Mouse (Mus musculus) limb, embryonic 13.5 days (tissue): ENCODE measurements around the gene Smarcb1. TPM values are rescaled to one million over a fixed set of nuclear protein-coding genes. Genes with fewer than 3 reads are reported as not detected.

Source experiments
- ATAC-seq: fragments of 200-750 bp; cut with Nextera tagmentation; 2 replicates; pipeline ENCODE4 v1.8.0; 2017; ENCODE audit warnings: low read depth, moderate number of reproducible peaks, moderate TSS enrichment; ENCODE audit not compliant: low FRiP score
- H3K27ac ChIP-seq: fragments of 300-500 bp; sonication (generic); 2 replicates; pipeline ENCODE4 v1.5.1; 2015; ENCODE audit warnings: inconsistent platforms, mild to moderate bottlenecking, moderate library complexity
- H3K27me3 ChIP-seq: fragments of 300-500 bp; sonication (generic); 2 replicates; pipeline ENCODE4 v1.6.1; 2015; ENCODE audit warnings: mild to moderate bottlenecking, inconsistent platforms
- H3K36me3 ChIP-seq: fragments of 300-500 bp; sonication (generic); 2 replicates; pipeline ENCODE4 v1.6.1; 2015; ENCODE audit warnings: inconsistent platforms, mild to moderate bottlenecking, moderate library complexity
- H3K4me1 ChIP-seq: fragments of 300-500 bp; sonication (generic); 2 replicates; pipeline ENCODE4 v1.6.1; 2015; ENCODE audit warnings: inconsistent platforms
- H3K4me2 ChIP-seq: fragments of 300-500 bp; sonication (generic); replicated peaks from 2 replicates; pipeline ENCODE4 v1.6.1; 2015; ENCODE audit warnings: inconsistent platforms, mild to moderate bottlenecking, moderate library complexity
- H3K4me3 ChIP-seq: fragments of 300-500 bp; sonication (generic); 2 replicates; pipeline ENCODE4 v1.5.1; 2015; ENCODE audit warnings: moderate library complexity, mild to moderate bottlenecking, inconsistent platforms
- H3K9ac ChIP-seq: fragments of 300-500 bp; sonication (generic); 2 replicates; pipeline ENCODE4 v1.6.1; 2015; ENCODE audit warnings: mild to moderate bottlenecking, inconsistent platforms
- H3K9me3 ChIP-seq: fragments of 300-500 bp; sonication (generic); 2 replicates; pipeline ENCODE4 v1.6.1; 2016; ENCODE audit warnings: inconsistent platforms
- WGBS: fragments of 180-500 bp; shearing (Covaris S2); methylation state at CpG from one replicate; pipeline ENCODE4 v1.1.7; 2015; 5-methylcytosine and 5-hydroxymethylcytosine counted together
- polyA plus RNA-seq: library from polyadenylated mRNA; unstranded; fragments of >200 nt; fragmentation: Nextera tagmentation; extraction: Ambion mirVana; gene quantifications from 2 replicates; pipeline ENCODE4 v1.2.1, GENCODE M21; 2015

The Smarcb1 gene
- polyA plus RNA-seq, 1 experiment from 2014 or later = 247 TPM

DNA sequence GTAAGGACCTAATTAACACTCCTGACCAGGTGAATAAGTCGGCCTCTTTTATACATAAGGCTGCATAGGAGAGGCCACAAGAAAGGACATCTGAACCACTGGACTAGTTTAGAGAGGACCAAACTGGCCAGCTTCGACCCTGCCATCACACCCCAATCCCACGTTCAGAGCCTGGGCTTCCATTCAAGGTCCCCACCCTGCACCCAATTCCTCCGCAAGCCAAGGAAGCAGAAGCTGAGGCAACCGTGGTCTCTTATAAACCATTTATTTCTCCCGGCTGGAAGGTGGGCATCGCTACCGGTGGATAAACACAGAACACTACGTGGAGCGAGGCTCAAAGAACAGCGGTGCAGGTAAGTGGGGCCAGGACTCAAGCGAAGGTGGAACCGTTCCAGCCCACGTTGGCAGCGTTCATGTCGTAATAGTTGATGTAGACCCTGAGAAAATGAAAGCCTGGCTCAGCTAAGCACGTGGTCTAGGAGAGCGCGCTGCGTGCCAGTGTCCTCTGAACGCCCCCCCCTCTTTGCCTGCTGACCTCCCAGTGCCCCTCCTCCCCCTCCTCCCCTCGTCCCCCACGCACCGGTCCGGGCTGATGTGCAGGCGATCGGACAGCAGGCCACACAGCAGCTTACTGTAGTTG lies 62.2 kb downstream of the Smarcb1 start:
- peaks cover 21% of the 10 kb centered on the region for H3K36me3 ChIP-seq
- peak; percentile 71 for ATAC-seq
- H3K4me1 ChIP-seq = peaks cover 19% of the 10 kb centered on the region
- H3K9ac ChIP-seq = peak overlapping the region; percentile 89
- H3K27ac ChIP-seq = peak overlapping the region; percentile 95
- peak overlapping the region; percentile 78 for H3K4me3 ChIP-seq
- H3K9me3 ChIP-seq = no peaks in the 10 kb centered on the region
- 2% methylated on average over 27 of the region's 27 CpGs for WGBS
- H3K27me3 ChIP-seq = no peaks in the 10 kb centered on the region
- H3K4me2 ChIP-seq = peak overlapping the region; percentile 85

- Histone ChIP-seq H3K4me3 (no peak overlapping the region), H3K4me1 (peaks cover 19% of the 10 kb centered on the region), H3K4me2 (peak overlapping the region; percentile 85; the same call in 1 of the 2 replicates), H3K9ac (no peak overlapping the region), H3K27ac (no peak overlapping the region), H3K36me3 (peaks cover 21% of the 10 kb centered on the region), H3K9me3 (no peaks in the 10 kb centered on the region), H3K27me3 (no peaks in the 10 kb centered on the region)
- no peak for ATAC-seq
- WGBS = 95% methylated on average over 4 of the region's 4 CpGs
These were observed 63.8 kb downstream of the Smarcb1 start for GRCm38 (mm10) chr10:75857598-75857997.

- H3K27me3 ChIP-seq = no peaks in the 10 kb centered on the region
- 80% methylated on average over 3 of the region's 3 CpGs for WGBS
- H3K9ac ChIP-seq = no peak overlapping the region
- ATAC-seq = no peak
- H3K4me2 ChIP-seq = no peak overlapping the region
- no peaks in the 10 kb centered on the region for H3K9me3 ChIP-seq
- H3K27ac ChIP-seq = no peak overlapping the region
- H3K4me1 ChIP-seq = peaks cover 19% of the 10 kb centered on the region
- no peak overlapping the region for H3K4me3 ChIP-seq
- H3K36me3 ChIP-seq = peaks cover 21% of the 10 kb centered on the region
These were observed 64.4 kb downstream of the Smarcb1 start for GRCm38 (mm10) chr10:75856976-75857375.

DNA sequence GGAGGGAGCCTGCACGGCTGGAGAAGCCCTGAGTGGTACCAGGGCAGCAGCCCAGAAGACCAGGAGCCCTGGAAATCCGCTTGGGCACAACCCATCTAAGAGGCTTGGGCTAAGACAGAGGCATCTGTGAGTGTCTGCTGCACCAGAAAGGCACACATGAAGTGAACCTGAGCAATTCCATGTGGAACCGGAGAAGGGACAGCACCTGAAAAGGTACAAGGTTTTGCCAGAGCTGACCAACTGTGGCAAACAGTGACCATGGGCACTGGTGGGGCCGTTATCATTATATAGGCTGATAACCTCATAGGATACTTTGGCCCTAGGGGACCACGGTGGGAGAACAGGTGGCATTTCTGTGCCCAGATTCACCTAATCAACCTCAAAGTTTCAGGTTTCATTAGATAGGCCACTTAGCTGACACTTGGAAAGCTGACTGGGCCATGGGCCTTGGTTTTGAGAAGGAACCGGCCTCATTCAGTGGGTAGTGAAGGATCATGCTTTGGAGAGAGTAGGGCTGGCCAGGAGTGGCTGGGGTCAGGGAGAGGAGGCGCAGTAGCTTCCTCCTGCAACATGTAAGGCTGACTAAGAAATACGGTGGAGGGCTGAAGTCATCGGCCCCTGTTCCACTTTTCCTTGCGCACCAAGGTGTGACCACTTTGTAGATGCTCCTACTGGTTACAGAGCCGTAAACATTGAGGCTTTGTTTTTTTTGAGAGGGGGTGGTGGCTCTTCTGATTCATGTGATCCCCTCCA lies 65.1 kb downstream of the Smarcb1 start:
- H3K9ac ChIP-seq = no peak overlapping the region
- H3K9me3 ChIP-seq = no peaks in the 10 kb centered on the region
- 81% methylated on average over 11 of the region's 11 CpGs for WGBS
- peaks cover 25% of the 10 kb centered on the region for H3K4me1 ChIP-seq
- no peak overlapping the region for H3K4me2 ChIP-seq
- no peak overlapping the region for H3K27ac ChIP-seq
- no peak for ATAC-seq
- no peak overlapping the region for H3K4me3 ChIP-seq
- H3K27me3 ChIP-seq = no peaks in the 10 kb centered on the region
- peaks cover 21% of the 10 kb centered on the region for H3K36me3 ChIP-seq

GRCm38 (mm10) chr10:75855416-75855981 lies 65.9 kb downstream of the Smarcb1 start:
- no peak for ATAC-seq
- Histone ChIP-seq H3K4me1 (peaks cover 26% of the 10 kb centered on the region), H3K27me3 (no peaks in the 10 kb centered on the region), H3K4me2 (no peak overlapping the region), H3K36me3 (peaks cover 21% of the 10 kb centered on the region), H3K9ac (no peak overlapping the region), H3K9me3 (no peaks in the 10 kb centered on the region), H3K4me3 (no peak overlapping the region), H3K27ac (no peak overlapping the region)
- 90% methylated on average over 15 of the region's 15 CpGs for WGBS

DNA sequence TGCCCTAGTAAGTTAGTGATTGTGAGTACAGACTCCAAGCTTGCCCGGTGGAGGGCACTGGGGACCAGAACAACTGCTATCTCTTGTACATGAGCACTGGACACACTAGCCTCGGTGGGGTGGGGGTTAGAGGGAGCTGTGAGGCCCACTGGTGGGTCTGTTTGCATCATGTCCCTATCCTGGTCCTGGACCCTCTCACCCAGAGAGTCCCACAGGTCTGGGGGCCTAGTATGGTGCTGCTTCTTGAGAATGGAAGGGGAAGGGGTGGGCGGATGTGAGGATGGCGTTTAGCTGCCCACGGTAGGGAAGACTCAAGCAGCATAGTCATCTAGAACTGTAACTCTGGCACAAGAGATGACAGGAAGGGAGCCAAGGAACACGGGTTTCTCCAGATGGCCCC lies 66.6 kb downstream of the Smarcb1 start:
- Histone ChIP-seq H3K27ac (no peak overlapping the region), H3K4me3 (no peak overlapping the region), H3K4me2 (no peak overlapping the region), H3K9me3 (no peaks in the 10 kb centered on the region), H3K36me3 (peaks cover 21% of the 10 kb centered on the region), H3K27me3 (no peaks in the 10 kb centered on the region), H3K9ac (no peak overlapping the region), H3K4me1 (peaks cover 25% of the 10 kb centered on the region)
- ATAC-seq = no peak
- 84% methylated on average over 6 of the region's 6 CpGs for WGBS

- Histone ChIP-seq H3K9me3 (no peaks in the 10 kb centered on the region), H3K9ac (no peak overlapping the region), H3K4me1 (peaks cover 24% of the 10 kb centered on the region), H3K36me3 (peaks cover 21% of the 10 kb centered on the region), H3K27me3 (no peaks in the 10 kb centered on the region), H3K4me3 (no peak overlapping the region), H3K4me2 (no peak overlapping the region), H3K27ac (no peak overlapping the region)
- ATAC-seq = no peak
- WGBS = 54% methylated on average over 5 of the region's 5 CpGs
These were observed 67.3 kb downstream of the Smarcb1 start for GRCm38 (mm10) chr10:75854096-75854495.

DNA sequence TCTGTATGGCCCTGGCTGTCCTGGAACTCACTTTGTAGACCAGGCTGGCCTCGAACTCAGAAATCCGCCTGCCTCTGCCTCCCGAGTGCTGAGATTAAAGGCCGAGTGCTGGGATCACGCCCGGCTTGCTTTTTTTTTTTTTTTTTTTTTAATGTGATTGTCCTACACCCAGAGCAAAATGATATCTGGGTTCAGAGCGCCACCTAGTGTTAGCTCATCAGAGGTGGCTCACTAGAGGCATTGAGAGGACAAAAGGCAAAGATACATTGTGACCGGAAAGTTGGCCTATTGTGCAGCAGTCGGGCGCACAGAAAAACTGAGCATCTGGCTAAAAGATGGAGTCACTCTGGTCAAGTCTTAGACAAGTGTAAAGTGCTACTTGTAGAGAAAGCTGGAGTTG lies 68.0 kb downstream of the Smarcb1 start:
- Histone ChIP-seq H3K4me2 (no peak overlapping the region), H3K4me1 (peaks cover 17% of the 10 kb centered on the region), H3K27ac (no peak overlapping the region), H3K9me3 (no peaks in the 10 kb centered on the region), H3K9ac (no peak overlapping the region), H3K4me3 (no peak overlapping the region), H3K27me3 (no peaks in the 10 kb centered on the region), H3K36me3 (peaks cover 20% of the 10 kb centered on the region)
- ATAC-seq = no peak
- WGBS = 36% methylated on average over 10 of the region's 10 CpGs

DNA sequence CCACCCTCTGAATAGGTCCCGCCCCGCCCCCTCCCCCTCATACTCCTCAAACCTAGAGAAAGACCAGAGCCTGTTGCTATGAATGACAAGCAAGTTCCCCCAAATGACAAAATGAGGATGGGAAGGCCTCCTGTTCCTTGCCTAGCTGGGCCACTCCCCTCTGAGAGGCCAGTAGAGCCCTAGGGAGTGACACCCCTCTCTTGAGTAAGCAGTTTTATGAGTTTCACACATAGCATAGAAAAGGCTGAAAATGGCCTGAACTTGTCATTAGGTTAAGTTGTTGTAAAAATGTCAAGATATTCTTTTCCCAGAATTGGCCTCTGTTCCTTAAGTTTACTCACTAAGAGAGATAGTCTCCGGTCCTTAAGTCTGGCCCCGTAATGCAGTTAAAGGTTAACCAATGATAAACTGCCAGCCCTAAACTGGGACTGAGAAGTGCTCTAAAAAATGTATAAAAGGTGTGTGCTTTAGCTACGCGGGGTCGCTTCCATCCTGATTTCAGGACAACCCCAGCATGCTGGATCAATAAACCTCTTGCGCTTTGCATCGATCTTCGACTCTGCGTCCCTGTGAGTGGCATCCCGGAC lies 68.8 kb downstream of the Smarcb1 start:
- 94% methylated on average over 12 of the region's 12 CpGs for WGBS
- Histone ChIP-seq H3K27me3 (no peaks in the 10 kb centered on the region), H3K9me3 (no peaks in the 10 kb centered on the region), H3K9ac (no peak overlapping the region), H3K27ac (no peak overlapping the region), H3K4me3 (no peak overlapping the region), H3K4me1 (peaks cover 13% of the 10 kb centered on the region), H3K36me3 (peaks cover 12% of the 10 kb centered on the region), H3K4me2 (no peak overlapping the region)
- ATAC-seq = no peak

GRCm38 (mm10) chr10:75851681-75852080 lies 69.7 kb downstream of the Smarcb1 start:
- Histone ChIP-seq H3K27ac (peak overlapping the region; percentile 7; the same call in 1 of the 2 replicates), H3K4me1 (peaks cover 13% of the 10 kb centered on the region), H3K4me3 (no peak overlapping the region), H3K9me3 (no peaks in the 10 kb centered on the region), H3K36me3 (peaks cover 3% of the 10 kb centered on the region), H3K4me2 (no peak overlapping the region), H3K27me3 (no peaks in the 10 kb centered on the region), H3K9ac (no peak overlapping the region)
- 43% methylated on average over 3 of the region's 3 CpGs for WGBS
- no peak for ATAC-seq

GRCm38 (mm10) chr10:75851076-75851475 lies 70.3 kb downstream of the Smarcb1 start:
- no peaks in the 10 kb centered on the region for H3K36me3 ChIP-seq
- H3K27ac ChIP-seq = no peak overlapping the region
- ATAC-seq = no peak
- peaks cover 13% of the 10 kb centered on the region for H3K4me1 ChIP-seq
- 9% methylated on average over 6 of the region's 6 CpGs for WGBS
- H3K4me3 ChIP-seq = no peak overlapping the region
- H3K4me2 ChIP-seq = no peak overlapping the region
- H3K9me3 ChIP-seq = no peaks in the 10 kb centered on the region
- no peak overlapping the region for H3K9ac ChIP-seq
- H3K27me3 ChIP-seq = no peaks in the 10 kb centered on the region

- ATAC-seq = no peak
- Histone ChIP-seq H3K27ac (no peak overlapping the region), H3K9me3 (no peaks in the 10 kb centered on the region), H3K4me2 (no peak overlapping the region), H3K4me1 (peaks cover 13% of the 10 kb centered on the region), H3K9ac (no peak overlapping the region), H3K27me3 (no peaks in the 10 kb centered on the region), H3K36me3 (no peaks in the 10 kb centered on the region), H3K4me3 (no peak overlapping the region)
- 23% methylated on average over 3 of the region's 3 CpGs for WGBS
These were observed 73.0 kb downstream of the Smarcb1 start for GRCm38 (mm10) chr10:75848382-75848781.
